Mouse (Mus musculus) heart, adult 11 months (tissue): ENCODE measurements at regions not wholly inside any gene's neighbourhood (a gene's known extent, or its start where the extent isn't known, plus 50 kb on each side); places are given as distances from the start of the nearest gene placed in this dataset.

Source experiments
- DNase-seq: peaks from one replicate; pipeline ENCODE4 v3.0.0; 2022

DNA sequence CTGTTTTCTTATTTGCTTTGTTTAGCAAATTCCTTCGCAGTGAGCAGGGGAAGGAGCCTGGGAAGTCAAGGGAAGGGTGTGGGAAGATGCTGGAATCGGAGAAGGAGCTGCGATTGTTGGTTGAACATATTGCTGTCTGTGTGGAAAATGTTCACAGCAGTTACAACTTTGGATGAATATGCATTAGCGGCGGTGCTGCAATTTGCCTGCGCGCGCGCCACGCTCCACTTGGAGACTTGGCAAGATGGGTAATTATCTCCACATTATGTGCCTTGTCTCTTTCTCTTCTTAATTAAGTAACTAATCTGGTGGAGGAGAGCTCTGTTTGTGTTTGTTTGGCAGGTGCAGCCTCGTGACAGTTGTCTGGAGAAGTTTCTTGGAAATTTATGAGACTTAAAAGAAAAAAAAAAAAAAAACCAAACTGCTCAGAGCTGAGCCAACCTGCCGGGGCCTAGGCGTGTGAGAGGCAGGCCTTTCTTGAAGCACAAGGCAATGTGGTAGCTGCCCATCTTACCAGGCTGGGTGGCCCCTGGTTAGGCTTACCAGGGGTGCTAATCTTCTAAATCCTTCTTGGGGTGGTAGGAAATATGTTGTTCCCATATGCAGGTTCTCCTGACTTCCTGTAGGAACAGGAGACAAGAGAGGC is 279.2 kb upstream of the Tle3 start:
- no peak for DNase-seq

DNA sequence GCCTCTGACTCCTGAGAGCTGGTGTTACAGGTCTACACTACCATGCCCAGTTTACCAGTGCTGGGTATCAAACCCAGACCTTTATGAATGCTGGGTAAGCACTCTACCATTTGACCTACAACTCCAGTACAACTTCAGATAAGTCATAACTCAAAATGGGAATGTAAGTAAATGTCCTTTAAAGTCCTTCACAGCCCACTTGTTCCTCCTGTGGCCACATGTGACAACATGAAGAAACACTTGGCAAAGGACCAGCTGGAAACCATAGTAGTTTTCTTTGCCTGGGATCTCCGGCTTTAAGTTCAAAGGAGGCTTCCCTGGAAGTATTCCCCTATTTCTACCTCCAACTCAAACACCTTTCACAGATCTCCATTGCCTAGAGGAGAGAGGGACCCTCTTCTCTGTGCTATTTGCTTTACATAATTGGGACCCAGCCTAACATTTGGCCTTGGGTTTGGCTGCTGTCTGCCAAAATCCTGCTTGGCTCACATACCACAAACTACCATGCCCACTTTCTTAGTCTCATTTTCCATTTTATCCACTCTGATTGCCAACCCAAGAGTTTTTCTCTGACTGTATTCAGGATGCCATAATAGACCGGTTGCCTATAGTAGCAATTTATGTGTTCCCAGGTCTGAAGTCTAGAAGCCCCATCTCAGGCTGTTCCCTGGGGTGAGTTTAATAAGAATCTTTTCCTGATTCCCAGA is 276.9 kb upstream of the Tle3 start:
- no peak for DNase-seq

DNA sequence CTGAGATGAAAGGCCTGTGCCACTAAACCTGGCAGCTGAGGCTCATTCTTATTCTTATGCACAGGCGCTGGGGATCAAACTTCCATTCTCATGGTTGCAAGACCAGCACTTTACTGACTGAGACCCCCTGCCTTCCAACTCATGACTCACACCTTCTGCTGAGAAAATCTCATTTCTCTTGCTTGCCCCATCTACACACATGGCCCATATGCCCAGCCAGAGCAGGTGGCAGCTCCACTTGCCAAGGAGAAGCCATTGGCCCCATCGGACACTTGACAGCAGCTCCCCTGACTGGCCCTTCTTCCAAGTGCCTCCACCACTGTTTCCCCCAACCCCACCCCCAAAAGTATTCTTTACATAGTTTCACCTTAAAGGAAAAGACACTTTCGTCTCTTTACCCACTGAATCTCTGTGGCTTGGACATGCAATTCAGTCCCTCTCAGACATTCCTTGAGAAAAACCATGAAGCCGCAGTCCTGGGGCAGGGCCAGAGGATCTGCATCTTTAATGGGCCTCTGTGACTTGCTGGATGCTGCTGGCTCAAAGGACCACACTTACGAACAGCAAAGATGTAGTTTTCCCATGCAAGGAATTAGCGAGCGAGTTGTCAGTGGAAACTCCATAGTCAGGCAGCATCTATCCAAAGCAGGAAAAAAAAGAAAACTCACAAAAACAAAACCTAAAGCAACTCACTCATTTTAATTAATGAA is 270.3 kb upstream of the Tle3 start:
- DNase-seq: no peak

DNA sequence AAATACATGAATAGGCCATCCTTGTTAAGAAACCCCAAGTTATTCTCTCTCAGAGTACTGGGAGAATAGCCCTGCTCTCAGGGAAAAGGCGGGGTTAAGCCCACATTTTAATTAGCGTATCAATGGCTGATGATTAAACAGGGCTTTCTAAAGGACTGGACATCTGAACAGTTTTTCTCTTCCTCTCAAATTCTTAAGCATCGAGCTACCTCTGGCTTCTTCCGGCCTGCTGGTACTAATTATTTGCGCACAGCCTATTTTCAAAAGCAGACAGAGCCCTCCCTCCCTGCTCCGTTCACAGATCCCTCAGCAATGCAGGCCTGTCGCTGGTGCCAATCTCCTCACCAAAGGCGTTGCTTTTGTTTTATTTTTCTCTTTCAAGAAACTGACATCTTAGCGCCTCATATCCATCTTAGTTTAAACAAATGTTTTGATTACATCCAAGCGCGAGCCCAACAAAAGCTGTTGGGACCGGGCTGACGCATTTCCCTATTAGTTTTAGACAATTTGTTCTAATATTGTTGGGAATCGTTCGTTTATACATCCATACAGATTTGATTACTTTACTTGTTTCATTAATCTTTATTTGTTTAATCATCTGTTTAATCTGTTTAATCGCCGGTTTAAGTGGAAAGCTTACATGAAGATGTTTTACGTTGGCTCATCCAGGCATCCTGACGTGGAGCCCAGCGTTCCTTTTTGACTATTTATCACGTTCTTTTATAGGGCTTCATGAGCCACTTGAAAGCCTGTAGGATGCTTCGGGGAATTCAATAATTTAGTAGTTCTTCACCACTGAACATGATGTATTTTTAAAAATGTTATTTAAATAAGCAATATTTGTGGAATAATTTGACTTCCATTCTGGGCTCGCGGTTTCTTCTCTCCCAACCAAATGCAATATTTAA is 269.5 kb upstream of the Tle3 start:
- DNase-seq: no peak

DNA sequence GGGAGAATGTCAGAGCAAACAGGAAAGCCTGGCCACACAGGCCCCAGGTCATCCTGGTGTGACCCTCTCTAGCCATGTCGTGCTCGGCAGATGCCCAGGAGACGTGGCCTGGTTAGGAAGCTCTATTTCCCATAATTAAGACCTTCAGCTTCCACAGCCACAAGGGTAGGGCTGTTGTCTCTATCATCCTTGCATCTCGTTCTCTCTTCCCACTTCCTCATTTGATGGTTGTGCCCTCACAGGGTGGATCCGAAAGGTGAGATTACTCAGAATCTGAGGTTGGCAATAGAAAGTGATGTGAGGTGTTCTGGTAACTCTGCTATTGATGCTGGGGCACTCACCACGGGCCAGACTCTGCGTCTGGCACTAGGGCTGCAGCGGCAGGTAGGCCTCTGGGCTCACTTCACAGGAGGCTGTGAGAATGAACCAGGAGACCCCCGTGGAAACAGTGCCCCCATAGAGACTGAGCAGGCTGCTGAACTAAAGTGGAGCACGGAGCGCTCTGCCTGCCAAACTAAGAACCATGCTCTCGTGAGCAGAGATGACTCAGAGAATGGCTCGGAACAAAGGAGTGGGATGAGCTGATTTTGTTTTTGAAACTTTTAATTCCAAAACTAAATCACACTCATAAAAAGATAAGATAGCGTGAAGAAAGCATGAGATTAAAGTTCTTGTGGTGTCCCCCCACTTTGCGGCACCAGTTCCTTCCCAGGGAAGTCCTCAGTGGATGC is 266.5 kb upstream of the Tle3 start:
- no peak for DNase-seq

DNA sequence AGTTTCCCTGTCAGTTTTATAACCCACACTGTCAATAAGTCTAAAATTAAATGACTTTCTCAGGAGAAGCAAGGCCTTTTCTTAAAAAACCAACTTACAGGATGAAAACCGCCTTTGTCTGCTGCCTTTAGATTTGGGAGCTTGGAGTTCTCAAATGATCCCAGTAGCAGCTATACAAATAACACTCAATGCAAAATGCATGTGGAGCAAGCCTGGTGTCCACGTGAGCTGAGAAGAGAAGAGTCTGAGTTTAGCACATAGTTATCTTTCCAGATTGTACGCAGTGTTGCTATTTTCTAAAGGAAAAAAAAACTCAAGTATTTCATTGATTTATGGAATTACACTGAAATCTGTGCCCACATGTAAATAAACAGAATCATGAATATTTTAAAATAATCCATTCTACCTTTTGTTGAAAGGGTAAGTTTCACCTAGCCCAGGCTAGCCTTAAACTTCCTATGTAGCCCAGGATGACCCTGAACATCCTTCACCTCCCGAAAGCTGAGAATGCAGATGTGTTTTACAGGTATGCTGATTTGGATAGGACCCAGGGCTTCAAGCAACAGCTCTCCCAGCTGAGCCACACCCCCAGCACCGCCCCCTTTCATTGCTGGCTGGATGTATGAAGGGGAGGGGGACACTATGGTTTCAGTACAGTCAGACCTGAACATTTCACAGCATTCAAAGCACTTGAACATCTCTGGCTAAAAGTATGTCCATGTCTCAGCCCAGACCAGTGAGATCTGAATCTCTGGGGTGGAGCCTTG is 262.5 kb upstream of the Tle3 start:
- no peak for DNase-seq

DNA sequence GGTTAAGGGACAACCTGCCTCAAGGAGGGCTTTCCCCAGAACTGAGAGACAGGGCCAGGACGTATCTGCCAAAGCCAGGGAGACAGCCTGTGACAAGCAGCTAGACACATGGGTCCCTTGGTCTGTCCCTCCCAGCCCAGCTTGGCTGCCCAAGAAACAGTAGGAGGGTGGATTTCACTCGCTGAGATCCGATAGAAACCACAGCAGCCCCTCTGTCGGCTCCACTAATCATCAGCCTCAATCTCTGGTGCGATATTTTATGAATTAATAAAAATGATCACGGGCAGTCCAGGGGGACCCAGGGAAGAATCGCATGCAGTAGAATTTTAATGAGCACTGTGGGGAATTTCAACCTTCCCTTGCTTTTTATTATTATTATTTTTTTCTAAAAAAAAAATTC is 261.0 kb upstream of the Tle3 start:
- DNase-seq: no peak

DNA sequence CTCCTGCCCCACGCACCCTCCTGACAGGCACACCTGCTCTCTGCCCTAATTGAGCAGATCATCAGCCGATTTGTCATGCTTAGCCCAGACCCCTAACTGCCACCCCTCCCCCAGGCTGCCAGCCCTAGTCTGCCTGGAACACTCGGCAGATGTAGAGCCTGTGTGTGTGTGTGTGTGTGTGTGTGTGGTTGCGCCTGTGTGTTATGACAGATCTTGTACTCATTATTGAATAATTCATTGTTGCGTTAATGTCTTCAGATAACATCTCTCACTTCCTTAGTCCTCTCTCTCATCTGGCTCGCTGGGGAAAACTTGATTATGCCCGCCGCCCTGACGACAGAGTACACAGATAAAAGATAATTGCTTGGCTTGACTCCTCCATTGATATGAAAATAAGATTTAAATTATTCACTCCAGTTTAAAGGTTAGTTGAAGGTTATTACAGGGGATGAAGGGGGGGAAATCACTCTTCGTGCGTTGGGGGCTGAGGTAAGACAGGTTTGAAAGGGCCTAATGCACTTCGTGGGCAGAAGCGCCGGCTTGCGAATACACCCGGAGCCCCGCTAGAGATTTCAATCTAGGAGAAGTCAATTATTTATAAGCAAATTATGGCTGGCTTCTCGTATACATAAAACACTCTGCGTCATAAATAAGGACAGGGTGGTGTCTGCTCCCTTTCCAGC is 260.3 kb upstream of the Tle3 start:
- DNase-seq: no peak

DNA sequence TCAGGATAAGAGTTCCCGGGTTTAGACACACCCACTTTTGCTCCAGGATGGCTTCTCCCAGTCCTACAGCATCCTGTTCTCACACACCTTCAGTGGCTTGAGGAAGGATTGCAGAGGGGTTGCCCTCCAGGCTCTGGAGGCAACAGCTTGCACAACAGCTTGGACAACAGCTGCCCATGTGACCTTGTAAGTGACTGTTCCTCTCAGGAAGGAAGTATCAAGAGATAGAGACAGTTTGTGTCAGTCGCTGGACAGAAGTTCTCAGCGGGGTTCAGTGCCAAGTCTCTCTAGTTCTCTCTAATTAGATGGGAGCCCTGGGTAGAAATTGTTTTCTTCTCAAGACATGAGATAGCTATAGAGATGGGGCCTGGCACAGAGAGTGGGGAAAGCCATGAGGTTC is 252.9 kb upstream of the Tle3 start:
- DNase-seq: no peak

DNA sequence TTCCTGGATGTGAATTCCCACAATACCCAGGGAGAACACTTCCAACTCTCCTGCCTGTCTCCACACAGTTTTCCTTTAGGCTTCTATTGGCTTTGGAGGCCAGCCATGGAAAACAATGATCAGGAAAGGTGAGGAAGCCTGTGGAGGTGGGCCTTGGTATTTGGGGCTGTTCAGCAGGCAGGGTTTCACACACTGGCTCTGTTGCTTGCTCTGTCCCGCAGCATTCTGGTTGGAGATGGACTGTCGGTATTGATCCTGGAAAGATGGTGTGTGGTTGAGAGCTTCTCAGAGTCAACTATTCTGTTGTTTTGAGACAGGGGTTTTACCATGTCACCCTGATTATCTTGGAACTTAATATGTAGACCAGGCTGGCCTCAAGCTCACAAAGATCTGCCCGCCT is 251.6 kb upstream of the Tle3 start:
- DNase-seq: no peak

DNA sequence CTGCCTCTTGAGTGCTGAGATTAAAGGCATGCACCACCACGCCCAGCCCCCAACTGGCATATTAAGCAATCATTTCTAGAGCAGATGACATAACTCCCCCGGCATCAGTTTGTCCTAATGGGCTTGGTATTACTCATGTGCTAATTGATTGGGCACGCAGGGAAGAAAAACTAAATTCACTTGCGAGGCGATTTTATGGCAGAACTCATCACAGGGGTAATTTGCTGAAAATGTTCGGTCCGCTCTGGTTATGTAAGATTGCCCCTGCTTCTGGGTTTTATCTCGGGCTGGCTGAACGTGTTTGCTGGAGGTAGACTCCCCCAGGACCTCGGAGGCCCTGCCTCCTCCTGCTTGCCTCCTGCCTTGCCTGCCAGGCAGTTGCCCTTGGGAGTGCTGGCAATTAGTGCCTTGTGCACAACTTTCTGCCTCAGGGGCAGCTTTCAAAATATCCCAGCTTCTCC is 251.2 kb upstream of the Tle3 start:
- no peak for DNase-seq

DNA sequence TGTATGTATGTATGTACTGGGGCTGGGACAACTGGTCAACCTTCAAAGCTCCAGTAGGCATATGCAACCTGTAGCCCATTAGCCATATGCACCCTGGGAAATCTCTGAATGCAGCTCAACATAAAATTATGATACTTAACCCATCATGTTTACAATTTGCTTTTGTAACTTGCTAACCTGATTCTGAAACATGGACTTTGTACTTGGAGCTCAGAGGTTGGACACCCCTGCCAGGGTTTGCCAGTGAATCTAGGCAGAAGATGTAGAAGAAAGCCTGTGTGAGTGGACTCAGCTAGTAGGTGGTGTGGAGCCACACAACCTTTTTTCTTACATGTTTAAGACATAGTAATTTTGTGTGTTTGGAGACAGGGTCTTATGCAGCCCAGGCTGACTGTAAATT is 248.7 kb upstream of the Tle3 start:
- DNase-seq: no peak

DNA sequence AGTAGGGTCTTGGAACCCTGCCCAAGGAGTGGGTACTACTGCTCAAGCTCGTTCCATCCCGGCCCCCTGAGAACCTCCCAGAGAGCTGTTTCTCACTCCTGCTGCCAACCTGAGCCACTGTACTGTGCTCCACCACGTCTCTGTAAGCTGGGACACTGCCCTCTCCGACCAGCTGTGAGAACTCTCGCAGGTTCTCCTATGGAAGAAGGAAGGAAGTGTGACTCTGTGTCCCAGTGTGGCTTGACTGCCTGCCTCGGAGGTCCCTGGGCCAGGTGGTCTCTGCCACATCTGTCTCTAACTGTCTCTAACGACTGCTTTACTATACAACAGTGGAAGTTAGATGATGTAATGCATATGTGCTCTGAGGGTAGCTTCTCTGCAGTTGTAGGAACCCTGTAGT is 246.4 kb upstream of the Tle3 start:
- DNase-seq: no peak

DNA sequence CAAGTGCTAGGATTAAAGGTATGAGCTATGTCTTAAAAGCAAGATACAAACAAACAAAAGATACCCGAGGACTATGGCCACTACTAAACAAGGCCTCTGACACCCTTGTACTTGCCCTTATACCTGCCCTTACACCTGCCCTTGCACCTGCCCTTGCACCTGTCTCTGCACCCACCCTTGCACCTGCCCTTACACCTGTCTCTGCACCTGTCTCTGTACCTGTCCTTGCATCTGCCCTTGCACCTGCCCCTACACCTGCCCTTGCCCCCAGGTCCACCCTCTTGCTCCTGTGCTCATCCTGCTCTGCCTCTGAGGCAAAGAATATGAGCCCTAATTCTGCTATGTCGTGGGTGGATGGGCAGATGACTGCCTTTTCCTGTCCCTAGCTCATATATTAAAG is 244.1 kb upstream of the Tle3 start:
- DNase-seq: no peak

DNA sequence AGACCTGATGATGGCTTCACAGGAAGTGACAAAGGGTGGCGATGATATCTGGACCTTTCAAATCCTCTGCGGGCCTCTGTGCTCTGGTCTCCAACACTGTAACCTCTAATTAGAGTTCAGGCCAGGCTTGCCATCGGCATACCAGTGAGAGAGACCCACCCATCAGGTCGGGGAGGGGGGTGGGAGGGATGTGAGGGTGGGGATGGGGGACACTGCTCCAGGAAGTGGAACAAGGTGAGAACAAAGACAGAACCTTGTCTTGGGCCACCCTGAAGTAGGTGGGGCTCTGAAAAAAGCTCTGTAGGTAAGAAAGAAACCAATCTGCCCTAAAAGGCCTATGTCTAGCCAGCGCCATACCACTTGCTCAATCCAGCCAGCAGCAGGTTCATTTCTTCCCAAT is 243.0 kb upstream of the Tle3 start:
- no peak for DNase-seq

DNA sequence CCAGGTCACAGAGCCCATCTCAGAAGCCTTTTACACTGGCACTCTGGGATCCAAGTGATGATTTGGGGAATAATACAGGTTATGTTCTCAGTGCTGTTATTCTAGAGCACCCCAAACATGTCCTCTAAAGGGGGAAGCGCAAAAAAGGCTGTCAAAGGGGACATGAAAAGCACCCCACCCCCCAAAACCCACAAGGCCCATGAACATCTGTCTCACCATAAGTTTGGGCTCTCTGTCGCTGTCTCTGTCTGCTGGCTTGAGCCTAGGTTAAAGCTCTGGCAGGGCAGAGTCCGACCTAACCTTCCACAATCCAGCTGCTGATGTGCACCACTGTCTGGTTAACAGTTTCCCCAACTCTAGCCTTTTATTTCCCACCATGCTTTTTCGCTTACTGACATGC is 241.3 kb upstream of the Tle3 start:
- no peak for DNase-seq

DNA sequence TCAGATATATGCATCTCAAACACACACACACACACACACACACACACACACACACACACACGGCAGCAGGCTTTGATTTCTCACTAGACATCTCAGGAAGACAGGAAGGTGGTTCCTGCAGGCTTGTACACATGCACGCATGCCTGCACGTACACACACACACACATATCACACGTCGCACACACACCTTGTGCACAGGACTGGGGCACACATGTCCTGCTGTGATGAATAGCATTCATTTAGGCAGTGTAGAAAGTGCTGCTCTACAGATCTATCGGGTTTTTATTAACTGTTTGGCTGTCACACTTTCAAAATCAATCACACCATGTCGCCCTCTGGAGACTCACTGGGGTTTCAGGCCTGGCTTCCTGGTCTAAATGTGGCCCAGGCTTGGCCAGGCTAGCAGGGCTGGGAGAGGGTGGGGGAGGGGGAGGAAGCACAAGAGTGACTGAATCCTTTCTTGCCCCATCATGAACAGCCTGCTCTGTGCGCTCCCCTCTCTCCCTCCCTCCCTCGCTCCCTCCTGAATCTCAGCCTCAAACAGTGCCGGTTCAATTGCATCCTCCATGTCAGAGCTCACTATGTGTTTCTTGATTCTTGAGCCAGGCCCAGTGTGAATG is 236.8 kb upstream of the Tle3 start:
- no peak for DNase-seq

DNA sequence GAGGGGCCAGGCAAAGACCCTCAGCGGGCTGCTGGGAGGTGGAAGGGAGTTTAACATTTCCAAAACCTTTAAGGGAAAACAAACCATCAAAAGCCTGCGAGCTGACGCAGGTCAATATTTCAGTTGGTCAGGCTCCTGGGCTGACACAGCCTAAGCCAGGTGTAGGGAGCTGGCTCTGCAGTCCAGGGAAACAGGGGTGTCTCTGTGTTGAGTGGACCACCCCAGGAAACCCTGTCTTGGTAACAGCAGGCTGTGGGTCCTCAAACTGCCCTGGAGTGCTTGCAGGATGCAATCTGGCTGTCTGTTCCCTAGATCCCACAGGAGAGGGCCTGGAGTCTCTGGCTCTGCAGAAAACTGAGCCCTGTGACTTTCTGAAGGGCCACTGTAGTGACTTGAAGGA is 236.2 kb upstream of the Tle3 start:
- no peak for DNase-seq

DNA sequence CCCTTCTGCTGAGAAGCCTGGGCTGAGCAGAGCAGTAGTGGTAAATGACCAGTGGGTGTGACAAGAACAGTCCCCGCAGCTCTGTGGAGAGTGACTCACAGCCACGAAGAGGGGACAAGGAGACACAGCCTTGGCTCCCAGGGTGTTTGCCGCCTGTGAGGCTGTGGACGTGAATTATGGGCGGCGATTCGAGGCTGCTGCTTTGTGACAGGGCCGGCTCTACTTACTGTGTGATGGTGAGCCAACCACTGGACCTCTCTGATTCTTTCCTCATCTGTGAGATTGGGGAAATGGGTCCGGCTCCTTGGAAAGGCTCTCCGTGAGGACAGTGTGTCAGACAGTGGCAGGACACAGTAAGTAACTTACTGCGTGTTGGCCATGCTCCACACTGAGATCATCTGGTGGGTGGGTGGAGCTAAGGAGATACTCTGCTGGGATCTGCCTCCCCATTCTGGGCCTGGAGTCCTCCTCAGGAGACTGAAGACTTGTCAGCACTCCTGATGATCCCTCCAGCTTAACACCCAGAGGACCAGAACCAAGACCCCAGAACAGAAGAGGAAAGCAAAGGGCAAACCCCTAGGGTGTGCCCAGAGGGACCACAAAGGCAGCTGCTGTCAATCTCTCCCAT is 233.3 kb upstream of the Tle3 start:
- peak; percentile 94 for DNase-seq

DNA sequence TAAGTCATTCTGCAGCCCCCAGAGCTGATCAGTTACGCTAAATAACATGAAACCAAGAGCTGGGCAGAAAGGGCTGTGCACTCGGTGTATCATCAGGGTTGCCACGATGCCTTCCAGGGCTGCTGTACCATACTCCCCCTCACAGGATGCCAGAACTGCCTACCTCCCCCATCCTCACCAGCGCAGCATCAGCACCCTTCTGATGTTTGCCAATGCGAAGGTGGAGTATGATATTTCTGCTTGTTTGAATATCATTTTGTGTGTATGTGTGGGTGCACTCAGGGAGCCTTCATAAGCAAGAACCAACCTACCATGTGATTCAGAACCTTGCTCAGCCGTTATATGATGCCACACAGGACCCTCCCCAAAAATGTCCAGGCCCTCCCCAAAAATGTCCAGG is 229.1 kb upstream of the Tle3 start:
- DNase-seq: no peak
